Mouse (Mus musculus) hindbrain, embryonic 13.5 days (tissue): ENCODE measurements at regions not wholly inside any gene's neighbourhood (a gene's known extent, or its start where the extent isn't known, plus 50 kb on each side); places are given as distances from the start of the nearest gene placed in this dataset.

Experiments used
- ATAC-seq: fragments of 200-750 bp; cut with Nextera tagmentation; 2 replicates; pipeline ENCODE4 v1.8.0; 2017; ENCODE audit warnings: moderate TSS enrichment; ENCODE audit not compliant: low FRiP score
- H3K27ac ChIP-seq: fragments of 300-500 bp; sonication (generic); 2 replicates; pipeline ENCODE4 v1.5.1; 2015; ENCODE audit warnings: inconsistent platforms, mild to moderate bottlenecking, moderate library complexity
- H3K27me3 ChIP-seq: fragments of 300-500 bp; sonication (generic); 2 replicates; pipeline ENCODE4 v1.6.1; 2015; ENCODE audit warnings: mild to moderate bottlenecking, inconsistent platforms
- H3K36me3 ChIP-seq: fragments of 300-500 bp; sonication (generic); 2 replicates; pipeline ENCODE4 v1.6.1; 2015; ENCODE audit warnings: mild to moderate bottlenecking, inconsistent platforms
- H3K4me1 ChIP-seq: fragments of 300-500 bp; sonication (generic); replicated peaks from 2 replicates; pipeline ENCODE4 v1.6.1; 2015; ENCODE audit warnings: inconsistent platforms
- H3K4me2 ChIP-seq: fragments of 300-500 bp; sonication (generic); 2 replicates; pipeline ENCODE4 v1.6.1; 2015; ENCODE audit warnings: inconsistent platforms, mild to moderate bottlenecking, moderate library complexity
- H3K4me3 ChIP-seq: fragments of 300-500 bp; sonication (generic); 2 replicates; pipeline ENCODE4 v1.5.1; 2015; ENCODE audit warnings: mild to moderate bottlenecking, inconsistent platforms
- H3K9ac ChIP-seq: fragments of 300-500 bp; sonication (generic); 2 replicates; pipeline ENCODE4 v1.6.1; 2015; ENCODE audit warnings: mild to moderate bottlenecking, inconsistent platforms
- H3K9me3 ChIP-seq: fragments of 300-500 bp; sonication (generic); 2 replicates; pipeline ENCODE4 v1.6.1; 2016; ENCODE audit warnings: inconsistent platforms
- WGBS: fragments of 180-500 bp; shearing (Covaris S2); methylation state at CpG from one replicate; pipeline ENCODE4 v1.1.7; 2015; 5-methylcytosine and 5-hydroxymethylcytosine counted together

- no peaks in the 10 kb centered on the region for H3K9me3 ChIP-seq
- ATAC-seq: no peak
- H3K4me2 ChIP-seq: no peak overlapping the region
- peaks cover 4% of the 10 kb centered on the region for H3K4me1 ChIP-seq
- H3K27ac ChIP-seq: no peak overlapping the region
- H3K4me3 ChIP-seq: no peak overlapping the region
- 71% methylated on average over 5 of the region's 5 CpGs for WGBS
- H3K9ac ChIP-seq: no peak overlapping the region
- no peaks in the 10 kb centered on the region for H3K36me3 ChIP-seq
- H3K27me3 ChIP-seq: no peaks in the 10 kb centered on the region
These were observed 431.6 kb downstream of the 9330182O14Rik start for GRCm38 (mm10) chr15:40565716-40566115.

- no peak for ATAC-seq
- Histone ChIP-seq H3K4me3 (no peak overlapping the region), H3K9me3 (no peaks in the 10 kb centered on the region), H3K27me3 (no peaks in the 10 kb centered on the region), H3K36me3 (no peaks in the 10 kb centered on the region), H3K27ac (no peak overlapping the region), H3K4me2 (no peak overlapping the region), H3K4me1 (peaks cover 4% of the 10 kb centered on the region), H3K9ac (no peak overlapping the region)
- 18% methylated on average over 4 of the region's 4 CpGs for WGBS
These were observed 432.3 kb downstream of the 9330182O14Rik start for GRCm38 (mm10) chr15:40566481-40566880.

GRCm38 (mm10) chr15:40568701-40569100 lies 434.5 kb downstream of the 9330182O14Rik start:
- no peak overlapping the region for H3K4me3 ChIP-seq
- no peaks in the 10 kb centered on the region for H3K27me3 ChIP-seq
- no peaks in the 10 kb centered on the region for H3K9me3 ChIP-seq
- H3K9ac ChIP-seq: no peak overlapping the region
- 92% methylated on average over 1 of the region's 1 CpGs for WGBS
- no peak overlapping the region for H3K27ac ChIP-seq
- H3K4me2 ChIP-seq: no peak overlapping the region
- no peaks in the 10 kb centered on the region for H3K36me3 ChIP-seq
- ATAC-seq: no peak
- H3K4me1 ChIP-seq: peaks cover 4% of the 10 kb centered on the region
